Mouse (Mus musculus) CH12.LX (cell line): ENCODE data around the gene Ces4a.

Experiments
- BHLHE40 ChIP-seq: IDR thresholded peaks from 2 replicates; pipeline ENCODE4 v1.6.1; 2011; ENCODE audit warnings: mild to moderate bottlenecking, low read depth, low read length, improper control_type of control experiment
- CTCF ChIP-seq, 2 experiments: IDR thresholded peaks in 1 of 2; conservative IDR thresholded peaks in 1 of 2; 2 replicates each; pipeline ENCODE4 v1.5.1; 2011 to 2012; ENCODE audit warnings: low read depth in 2 of 2, low read length in 2 of 2, improper control_type of control experiment in 1 of 2, inconsistent platforms in 1 of 2, mild to moderate bottlenecking in 1 of 2, moderate library complexity in 1 of 2
- EP300 ChIP-seq: IDR thresholded peaks from 2 replicates; pipeline ENCODE4 v1.6.1; 2011; ENCODE audit warnings: low read length, improper control_type of control experiment
- GABPA ChIP-seq: IDR thresholded peaks from 2 replicates; pipeline ENCODE4 v1.6.1; 2012; ENCODE audit warnings: low read depth, low read length, improper control_type of control experiment, inconsistent platforms; ENCODE audit not compliant: insufficient replicate concordance
- HCFC1 ChIP-seq: IDR thresholded peaks from 2 replicates; pipeline ENCODE4 v1.6.1; 2012; ENCODE audit warnings: low read depth, mild to moderate bottlenecking, inconsistent platforms, low read length, improper control_type of control experiment
- IRF4 ChIP-seq: IDR thresholded peaks from 2 replicates; pipeline ENCODE4 v1.6.1; 2014; ENCODE audit warnings: low read depth, mild to moderate bottlenecking, inconsistent platforms, low read length, improper control_type of control experiment
- MEF2A ChIP-seq: IDR thresholded peaks from 2 replicates; pipeline ENCODE4 v1.6.1; 2014; ENCODE audit warnings: low read depth, mild to moderate bottlenecking, inconsistent platforms, low read length, improper control_type of control experiment, borderline replicate concordance
- POLR2A ChIP-seq: IDR thresholded peaks from 2 replicates; pipeline ENCODE4 v1.6.1; 2011; ENCODE audit warnings: low read depth, mild to moderate bottlenecking, improper control_type of control experiment, low read length
- RCOR1 ChIP-seq: conservative IDR thresholded peaks from 2 replicates; pipeline ENCODE4 v1.6.1; 2012; ENCODE audit warnings: low read depth, mild to moderate bottlenecking, inconsistent platforms, low read length, improper control_type of control experiment
- SIN3A ChIP-seq: IDR thresholded peaks from 2 replicates; pipeline ENCODE4 v1.6.1; 2012; ENCODE audit warnings: low read length, improper control_type of control experiment, inconsistent platforms
- TCF12 ChIP-seq: IDR thresholded peaks from 2 replicates; pipeline ENCODE4 v1.6.1; 2014; ENCODE audit warnings: low read depth, mild to moderate bottlenecking, inconsistent platforms, low read length, improper control_type of control experiment
- ZC3H11A ChIP-seq: IDR thresholded peaks from 2 replicates; pipeline ENCODE4 v1.6.1; 2012; ENCODE audit warnings: low read depth, mild to moderate bottlenecking, inconsistent platforms, low read length, improper control_type of control experiment

GRCm38 (mm10) chr8:105093992-105094391, 37.6 kb upstream of the Ces4a start:
- TF ChIP-seq GABPA, result no peak
- TF ChIP-seq POLR2A, result no peak
- no peak for TF ChIP-seq ZC3H11A
- no peak for TF ChIP-seq MEF2A
- no peak for TF ChIP-seq RCOR1
- TF ChIP-seq HCFC1, result no peak
- TF ChIP-seq EP300, result no peak
- TF ChIP-seq TCF12, result no peak
- no peak for TF ChIP-seq IRF4
- no peak for TF ChIP-seq SIN3A
- TF ChIP-seq CTCF (conservative IDR thresholded peaks at IDR 0.05 in 1 of 2, IDR thresholded peaks at IDR 0.05 in 1 of 2; ENCODE audit: low read depth in 2 of 2, low read length in 2 of 2), result no peak
- no peak for TF ChIP-seq BHLHE40
